Mouse (Mus musculus) neural tube, embryonic 12.5 days (tissue): Measurements from ENCODE around the gene Lrguk. TPM values are rescaled to one million over a fixed set of nuclear protein-coding genes. Genes with fewer than 3 reads are reported as not detected.
A peak's percentile ranks its signal among the peaks of the same experiment; 100 is the strongest.

ENCODE experiments used
- ATAC-seq: fragments of 200-750 bp; cut with Nextera tagmentation; 2 replicates; pipeline ENCODE4 v1.8.0; 2017; ENCODE audit warnings: low read depth, mild to moderate bottlenecking, moderate TSS enrichment, moderate library complexity; ENCODE audit not compliant: low FRiP score
- H3K27ac ChIP-seq: fragments of 300-500 bp; sonication (generic); 2 replicates; pipeline ENCODE4 v1.5.1; 2016
- H3K27me3 ChIP-seq: fragments of 300-500 bp; sonication (generic); replicated peaks from 2 replicates; pipeline ENCODE4 v1.6.1; 2016; ENCODE audit warnings: mild to moderate bottlenecking
- H3K36me3 ChIP-seq: fragments of 300-500 bp; sonication (generic); 2 replicates; pipeline ENCODE4 v1.6.1; 2016; ENCODE audit warnings: mild to moderate bottlenecking
- H3K4me1 ChIP-seq: fragments of 300-500 bp; sonication (generic); 2 replicates; pipeline ENCODE4 v1.6.1; 2016
- H3K4me2 ChIP-seq: fragments of 300-500 bp; sonication (generic); replicated peaks from 2 replicates; pipeline ENCODE4 v1.6.1; 2016; ENCODE audit warnings: mild to moderate bottlenecking
- H3K4me3 ChIP-seq: fragments of 300-500 bp; sonication (generic); 2 replicates; pipeline ENCODE4 v1.5.1; 2016
- H3K9ac ChIP-seq: fragments of 300-500 bp; sonication (generic); 2 replicates; pipeline ENCODE4 v1.6.1; 2016; ENCODE audit warnings: mild to moderate bottlenecking
- H3K9me3 ChIP-seq: fragments of 300-500 bp; sonication (generic); 2 replicates; pipeline ENCODE4 v1.6.1; 2016; ENCODE audit warnings: mild to moderate bottlenecking
- WGBS: fragments of 180-500 bp; shearing (Covaris S2); methylation state at CpG from one replicate; pipeline ENCODE4 v1.1.7; 2016; 5-methylcytosine and 5-hydroxymethylcytosine counted together
- polyA plus RNA-seq: library from polyadenylated mRNA; unstranded; fragments of >200 nt; fragmentation: Nextera tagmentation; extraction: Ambion mirVana; gene quantifications from 2 replicates; pipeline ENCODE4 v1.2.1, GENCODE M21; 2016

Lrguk gene
- polyA plus RNA-seq, 1 experiment from 2014 or later: 1.2 TPM

DNA sequence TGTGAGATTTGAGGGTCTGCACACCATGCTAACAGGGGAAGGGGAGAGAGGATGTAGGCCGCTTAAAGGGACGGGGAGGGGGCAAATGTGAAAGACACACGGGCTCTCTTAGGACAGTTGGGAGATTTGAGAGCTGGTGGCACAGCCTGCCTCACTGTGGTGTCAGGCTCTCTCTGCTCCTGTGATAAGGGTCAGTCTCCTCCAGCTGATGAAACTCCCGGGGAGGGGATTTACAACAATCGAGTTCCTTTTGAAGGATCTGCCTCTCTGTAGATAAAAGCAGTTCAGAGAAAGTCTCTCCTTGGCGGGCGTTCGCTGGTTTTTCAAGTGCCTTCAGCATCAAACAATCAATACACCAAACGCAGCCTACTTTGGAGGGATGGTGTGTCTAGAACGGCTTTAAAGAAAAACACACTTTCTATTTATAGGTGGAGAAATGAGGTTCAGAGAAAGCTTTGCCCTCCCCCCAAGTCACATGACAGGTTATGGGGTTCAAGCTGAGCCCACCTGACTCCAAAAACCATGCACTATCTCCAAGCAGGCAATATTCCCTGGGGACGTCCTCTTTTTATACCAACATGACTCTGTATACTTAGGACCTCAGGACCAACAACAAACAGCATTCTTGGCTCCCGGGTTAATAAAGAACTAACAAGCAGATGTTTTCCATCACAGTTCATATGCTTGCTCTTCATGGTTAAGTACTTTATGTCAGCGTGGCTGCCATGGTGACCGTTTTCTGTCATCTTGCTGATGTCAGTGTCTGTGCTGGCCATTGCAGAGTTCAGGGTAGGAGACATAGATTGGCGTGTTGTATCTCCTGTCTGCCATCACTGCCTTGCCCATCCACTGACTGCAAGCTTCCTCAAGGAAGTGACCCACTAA lies 5.6 kb downstream of the Lrguk start:
- 54% methylated on average over 15 of the region's 15 CpGs for WGBS
- Histone ChIP-seq H3K9me3 (no peaks in the 10 kb centered on the region), H3K36me3 (no peaks in the 10 kb centered on the region), H3K4me1 (no peaks in the 10 kb centered on the region), H3K9ac (no peak overlapping the region), H3K27ac (no peak overlapping the region), H3K4me3 (no peak overlapping the region), H3K4me2 (no peak overlapping the region), H3K27me3 (0 out of 2 replicates have a peak, but pooled peaks cover 2% of the 10 kb centered on the region)
- no peak for ATAC-seq

DNA sequence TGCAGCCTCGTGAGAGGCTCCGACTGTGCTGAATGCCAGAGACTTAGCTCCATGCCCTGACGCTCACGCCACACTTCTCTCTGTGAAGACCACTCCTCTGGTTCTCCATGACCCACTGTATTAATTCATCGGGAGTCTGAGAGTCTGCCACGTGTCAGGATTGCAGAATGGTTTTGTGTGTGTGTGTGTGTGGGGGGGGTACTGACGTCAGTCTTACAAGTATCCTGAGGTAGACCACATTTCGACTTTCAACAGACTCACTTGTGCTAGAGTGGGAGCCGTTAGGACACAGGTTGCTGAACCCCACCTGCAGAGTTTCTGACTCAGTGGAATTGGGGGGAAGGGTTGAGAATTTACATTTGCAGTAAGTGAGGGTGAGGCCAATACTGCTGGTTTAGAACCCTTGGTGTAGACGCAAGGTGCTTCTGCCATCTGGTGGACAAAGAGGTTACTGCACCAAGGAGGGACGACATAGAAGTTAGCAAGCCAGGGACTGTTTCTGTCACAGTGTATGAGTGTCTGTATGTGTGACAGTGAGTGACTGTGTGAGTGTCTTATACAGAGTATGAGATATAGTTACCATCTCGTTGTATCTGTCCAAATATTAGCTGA lies 11.5 kb downstream of the Lrguk start:
- Histone ChIP-seq H3K27ac (no peak overlapping the region), H3K9me3 (no peaks in the 10 kb centered on the region), H3K36me3 (no peaks in the 10 kb centered on the region), H3K27me3 (no peaks in the 10 kb centered on the region), H3K4me1 (no peaks in the 10 kb centered on the region), H3K4me3 (no peak overlapping the region), H3K4me2 (no peak overlapping the region), H3K9ac (no peak overlapping the region)
- ATAC-seq: peak; percentile 58; the same call in 1 of the 2 replicates
- 45% methylated on average over 12 of the region's 12 CpGs for WGBS

DNA sequence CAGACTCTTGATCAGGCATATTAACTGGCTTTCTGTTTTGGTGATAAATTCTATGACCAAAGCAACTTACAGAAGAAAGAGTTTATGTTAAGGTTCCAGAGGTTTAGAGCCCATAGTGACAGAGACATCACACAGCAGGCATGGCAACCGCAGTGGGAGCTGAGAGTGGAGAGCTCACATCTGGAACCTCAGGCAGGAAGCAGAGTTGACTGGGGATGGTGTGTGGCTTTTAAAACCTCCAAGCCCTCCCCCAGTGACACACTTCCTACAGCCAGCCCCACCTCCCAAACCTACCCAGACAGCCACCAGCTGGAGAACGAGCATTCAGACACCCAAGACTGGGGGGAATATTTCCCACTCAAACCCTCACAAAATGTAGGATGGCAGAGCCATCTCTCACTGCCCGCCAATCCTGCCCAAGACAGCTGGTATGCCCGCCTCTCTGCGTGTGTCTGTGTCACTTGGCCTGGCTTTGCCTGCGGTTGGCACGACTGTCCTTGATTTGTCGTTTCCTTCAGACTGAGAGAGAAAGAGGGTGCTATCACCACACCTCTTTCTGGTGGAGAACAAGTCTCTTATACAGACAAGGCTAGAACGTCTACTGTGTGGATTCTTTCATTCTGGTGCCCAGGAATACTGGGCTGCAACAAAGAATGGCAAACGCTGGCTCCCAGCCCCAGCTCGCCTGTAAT lies 12.5 kb downstream of the Lrguk start:
- no peaks in the 10 kb centered on the region for H3K27me3 ChIP-seq
- H3K4me1 ChIP-seq: no peaks in the 10 kb centered on the region
- no peak for ATAC-seq
- WGBS: 90% methylated on average over 11 of the region's 11 CpGs
- no peak overlapping the region for H3K4me3 ChIP-seq
- H3K9ac ChIP-seq: no peak overlapping the region
- no peaks in the 10 kb centered on the region for H3K9me3 ChIP-seq
- no peak overlapping the region for H3K4me2 ChIP-seq
- no peak overlapping the region for H3K27ac ChIP-seq
- no peaks in the 10 kb centered on the region for H3K36me3 ChIP-seq

DNA sequence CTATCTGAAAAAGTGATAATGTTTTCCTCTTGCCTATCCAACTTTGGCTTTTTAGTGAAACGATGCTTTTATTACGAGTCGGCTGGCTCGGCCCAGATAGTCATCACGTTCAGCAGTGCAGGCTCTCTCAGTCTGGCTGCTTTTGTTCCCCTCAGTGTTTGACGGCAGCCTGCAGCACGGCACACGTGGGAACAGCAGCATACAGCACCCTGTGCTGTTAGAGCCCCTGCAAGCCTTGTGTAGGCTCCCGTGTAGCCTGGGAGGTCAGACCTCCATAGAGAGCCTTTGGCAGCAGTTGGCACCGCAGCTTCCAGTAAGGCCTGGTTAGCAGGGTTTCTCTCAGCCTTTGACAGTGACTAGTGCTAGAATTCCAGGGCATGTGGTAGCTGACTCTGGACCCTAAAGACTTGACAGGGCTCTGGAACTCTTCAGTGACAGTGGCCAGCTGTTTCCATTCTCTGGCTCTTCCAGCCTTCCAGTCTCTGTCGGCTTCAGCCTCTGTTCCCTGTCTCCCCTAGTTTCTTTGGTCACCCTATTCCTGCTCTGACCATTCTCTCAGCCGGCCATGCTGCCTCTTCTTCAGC lies 15.1 kb downstream of the Lrguk start:
- H3K27ac ChIP-seq: no peak overlapping the region

GRCm38 (mm10) chr6:34044846-34045540 lies 15.7 kb downstream of the Lrguk start:
- H3K9ac ChIP-seq: no peak overlapping the region
- no peaks in the 10 kb centered on the region for H3K4me1 ChIP-seq
- 81% methylated on average over 9 of the region's 9 CpGs for WGBS
- H3K27ac ChIP-seq: no peak overlapping the region
- ATAC-seq: no peak
- no peak overlapping the region for H3K4me2 ChIP-seq
- H3K27me3 ChIP-seq: no peaks in the 10 kb centered on the region
- H3K4me3 ChIP-seq: no peak overlapping the region
- H3K9me3 ChIP-seq: no peaks in the 10 kb centered on the region
- H3K36me3 ChIP-seq: no peaks in the 10 kb centered on the region

More for the DNA sequence above, 15.1 kb downstream of the Lrguk start:
- Histone ChIP-seq H3K27me3 (no peaks in the 10 kb centered on the region), H3K9ac (no peak overlapping the region), H3K36me3 (no peaks in the 10 kb centered on the region), H3K9me3 (no peaks in the 10 kb centered on the region), H3K4me2 (no peak overlapping the region), H3K4me3 (no peak overlapping the region), H3K4me1 (no peaks in the 10 kb centered on the region)
- 69% methylated on average over 12 of the region's 12 CpGs for WGBS
- ATAC-seq: no peak

- Histone ChIP-seq H3K9me3 (no peaks in the 10 kb centered on the region), H3K36me3 (no peaks in the 10 kb centered on the region), H3K27me3 (no peaks in the 10 kb centered on the region), H3K4me1 (no peaks in the 10 kb centered on the region), H3K4me2 (no peak overlapping the region), H3K9ac (no peak overlapping the region), H3K27ac (no peak overlapping the region), H3K4me3 (no peak overlapping the region)
- 67% methylated on average over 11 of the region's 11 CpGs for WGBS
- ATAC-seq: no peak
These were observed 17.4 kb downstream of the Lrguk start for GRCm38 (mm10) chr6:34046551-34047186.

DNA sequence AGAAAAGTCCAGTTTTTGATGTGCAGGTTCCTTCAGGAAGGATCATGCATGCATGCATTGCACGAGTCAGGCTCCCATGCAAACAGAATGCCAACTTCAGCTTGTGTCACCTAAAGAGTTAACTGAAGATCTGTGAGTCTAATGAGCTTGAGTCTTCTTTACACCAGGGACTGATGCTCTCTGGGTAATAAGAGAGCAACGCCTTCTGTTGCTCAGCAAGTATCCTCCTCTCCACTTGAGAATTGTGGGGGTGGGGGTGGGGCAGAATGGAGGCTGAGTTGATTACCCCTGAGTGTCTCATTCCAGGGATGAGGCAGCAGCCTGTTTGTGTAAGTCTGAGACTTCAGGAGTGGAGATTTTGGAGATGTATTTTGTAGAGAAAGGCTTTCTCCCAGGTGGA lies 20.2 kb downstream of the Lrguk start:
- H3K27me3 ChIP-seq: no peaks in the 10 kb centered on the region
- H3K4me3 ChIP-seq: no peak overlapping the region
- WGBS: 58% methylated on average over 2 of the region's 2 CpGs
- no peaks in the 10 kb centered on the region for H3K9me3 ChIP-seq
- no peaks in the 10 kb centered on the region for H3K36me3 ChIP-seq
- no peaks in the 10 kb centered on the region for H3K4me1 ChIP-seq
- no peak overlapping the region for H3K27ac ChIP-seq
- no peak overlapping the region for H3K4me2 ChIP-seq
- ATAC-seq: no peak
- no peak overlapping the region for H3K9ac ChIP-seq

- Histone ChIP-seq H3K27me3 (no peaks in the 10 kb centered on the region), H3K4me1 (no peaks in the 10 kb centered on the region), H3K36me3 (no peaks in the 10 kb centered on the region), H3K27ac (no peak overlapping the region), H3K9me3 (no peaks in the 10 kb centered on the region), H3K9ac (no peak overlapping the region), H3K4me2 (no peak overlapping the region), H3K4me3 (no peak overlapping the region)
- WGBS: 95% methylated on average over 6 of the region's 6 CpGs
- ATAC-seq: no peak
These were observed 30.5 kb downstream of the Lrguk start for GRCm38 (mm10) chr6:34059741-34060140.

DNA sequence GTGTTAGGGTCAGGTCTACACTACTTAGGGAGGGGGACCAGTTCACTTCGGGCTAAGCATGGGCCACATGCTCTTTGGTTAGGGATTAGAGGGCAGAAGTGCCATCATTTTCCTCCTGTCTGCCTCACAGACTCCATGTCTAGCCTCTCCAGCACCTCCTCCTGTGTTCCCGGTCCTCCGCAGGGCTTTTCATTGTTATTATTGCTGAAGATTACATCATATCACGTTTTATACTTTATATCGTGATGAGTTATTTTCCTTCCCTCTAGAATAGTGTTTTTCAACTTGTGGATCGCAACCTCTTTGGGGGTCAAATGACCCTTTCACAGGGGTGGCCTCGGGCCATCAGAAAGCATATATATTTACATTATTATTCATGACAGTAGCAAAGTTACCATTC lies 37.5 kb downstream of the Lrguk start:
- no peaks in the 10 kb centered on the region for H3K36me3 ChIP-seq
- no peak overlapping the region for H3K4me2 ChIP-seq
- H3K9me3 ChIP-seq: no peaks in the 10 kb centered on the region
- H3K4me3 ChIP-seq: no peak overlapping the region
- H3K27me3 ChIP-seq: no peaks in the 10 kb centered on the region
- no peak overlapping the region for H3K9ac ChIP-seq
- no peaks in the 10 kb centered on the region for H3K4me1 ChIP-seq
- 91% methylated on average over 7 of the region's 7 CpGs for WGBS
- no peak for ATAC-seq
- no peak overlapping the region for H3K27ac ChIP-seq

DNA sequence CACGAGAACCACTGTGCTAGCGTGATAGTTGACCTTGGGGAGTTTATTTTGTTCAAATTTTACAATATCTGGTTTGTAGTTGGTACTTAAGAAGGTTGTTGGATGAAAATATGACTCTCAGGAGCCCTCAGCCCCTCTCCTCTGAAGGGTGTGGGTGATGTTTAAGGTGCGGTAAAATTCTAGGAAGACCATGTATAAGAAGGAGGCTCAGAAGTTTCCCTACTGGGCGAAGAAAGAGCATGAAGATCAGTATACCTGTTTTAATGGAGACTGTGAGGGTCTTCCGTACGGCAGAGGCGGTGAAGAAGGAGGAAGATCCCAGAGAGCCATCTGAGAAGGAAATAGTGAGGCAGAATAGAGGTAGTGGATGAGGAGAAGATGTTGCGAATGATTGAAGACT lies 38.0 kb downstream of the Lrguk start:
- Histone ChIP-seq H3K9me3 (no peaks in the 10 kb centered on the region), H3K9ac (no peak overlapping the region), H3K4me3 (no peak overlapping the region), H3K36me3 (no peaks in the 10 kb centered on the region), H3K27ac (no peak overlapping the region), H3K27me3 (no peaks in the 10 kb centered on the region), H3K4me1 (no peaks in the 10 kb centered on the region), H3K4me2 (no peak overlapping the region)
- no peak for ATAC-seq
- 95% methylated on average over 8 of the region's 8 CpGs for WGBS

GRCm38 (mm10) chr6:34071936-34072335 lies 42.7 kb downstream of the Lrguk start:
- Histone ChIP-seq H3K4me3 (no peak overlapping the region), H3K9ac (no peak overlapping the region), H3K9me3 (no peaks in the 10 kb centered on the region), H3K36me3 (no peaks in the 10 kb centered on the region), H3K4me2 (no peak overlapping the region), H3K27ac (no peak overlapping the region), H3K4me1 (no peaks in the 10 kb centered on the region), H3K27me3 (no peaks in the 10 kb centered on the region)
- ATAC-seq: no peak
- WGBS: 65% methylated on average over 5 of the region's 5 CpGs
